Mouse (Mus musculus) liver, postnatal 0 days (tissue): Measurements from ENCODE around the gene Mpzl2. TPM values are rescaled to one million over a fixed set of nuclear protein-coding genes. Genes with fewer than 3 reads are reported as not detected.
"Not testable (repeated sequence)": the region's sequence is repeated elsewhere in the genome, so short reads cannot be mapped to it uniquely, and the experiment has no call there.

Source experiments
- ATAC-seq: fragments of 200-750 bp; cut with Nextera tagmentation; 2 replicates; pipeline ENCODE4 v1.8.0; 2017; ENCODE audit warnings: mild to moderate bottlenecking, moderate library complexity
- DNase-seq: peaks from one replicate; pipeline ENCODE4 v3.0.0-alpha.2; 2016
- H3K27ac ChIP-seq: fragments of 300-500 bp; sonication (generic); 2 replicates; pipeline ENCODE4 v1.5.1; 2014; ENCODE audit warnings: antibody characterized with exemption, moderate library complexity, mild to moderate bottlenecking, low read depth
- H3K27me3 ChIP-seq: fragments of 300-500 bp; sonication (generic); 2 replicates; pipeline ENCODE4 v1.6.1; 2014; ENCODE audit warnings: low read length, control low read depth, mixed read lengths; ENCODE audit not compliant: insufficient read depth
- H3K36me3 ChIP-seq: fragments of 300-500 bp; sonication (generic); replicated peaks from 2 replicates; pipeline ENCODE4 v1.6.1; 2014; ENCODE audit warnings: mild to moderate bottlenecking, control low read depth, low read length, moderate library complexity, mixed read lengths; ENCODE audit not compliant: insufficient read depth
- H3K4me1 ChIP-seq: fragments of 300-500 bp; sonication (generic); 2 replicates; pipeline ENCODE4 v1.6.1; 2014; ENCODE audit warnings: antibody characterized with exemption, mild to moderate bottlenecking, control low read depth; ENCODE audit not compliant: insufficient read depth
- H3K4me2 ChIP-seq: fragments of 300-500 bp; sonication (generic); 2 replicates; pipeline ENCODE4 v1.6.1; 2014; ENCODE audit warnings: low read depth, mild to moderate bottlenecking, low read length, moderate library complexity, mixed read lengths
- H3K4me3 ChIP-seq: fragments of 300-500 bp; sonication (generic); 2 replicates; pipeline ENCODE4 v1.5.1; 2014; ENCODE audit warnings: low read depth, low read length
- H3K9ac ChIP-seq: fragments of 300-500 bp; sonication (generic); replicated peaks from 2 replicates; pipeline ENCODE4 v1.6.1; 2014; ENCODE audit warnings: mild to moderate bottlenecking, moderate library complexity
- H3K9me3 ChIP-seq: fragments of 300-500 bp; sonication (generic); 2 replicates; pipeline ENCODE4 v1.6.1; 2016; ENCODE audit warnings: mild to moderate bottlenecking, control low read depth, low read length, mixed read lengths
- CTCF ChIP-seq: sonication (generic); IDR thresholded peaks from 2 replicates; pipeline ENCODE4 v1.5.1; 2016; ENCODE audit warnings: antibody characterized with exemption, low read depth
- EP300 ChIP-seq: IDR thresholded peaks from 2 replicates; pipeline ENCODE4 v1.6.1; 2016; ENCODE audit warnings: antibody characterized with exemption, low read depth, mild to moderate bottlenecking
- WGBS: fragments of 180-500 bp; shearing (Covaris S2); extraction: QIAGEN DNeasy Blood & Tissue Kit; methylation state at CpG from one replicate; pipeline ENCODE4 v1.1.7; 2014; ENCODE audit not compliant: insufficient replicate concordance; 5-methylcytosine and 5-hydroxymethylcytosine counted together
- polyA plus RNA-seq: library from polyadenylated mRNA; unstranded; fragments of >200 nt; fragmentation: Nextera tagmentation; extraction: Ambion mirVana; gene quantifications from 2 replicates; pipeline ENCODE4 v1.2.1, GENCODE M21; 2015

Mpzl2 gene
- polyA plus RNA-seq, 1 experiment from 2014 or later: 15.7 TPM

DNA sequence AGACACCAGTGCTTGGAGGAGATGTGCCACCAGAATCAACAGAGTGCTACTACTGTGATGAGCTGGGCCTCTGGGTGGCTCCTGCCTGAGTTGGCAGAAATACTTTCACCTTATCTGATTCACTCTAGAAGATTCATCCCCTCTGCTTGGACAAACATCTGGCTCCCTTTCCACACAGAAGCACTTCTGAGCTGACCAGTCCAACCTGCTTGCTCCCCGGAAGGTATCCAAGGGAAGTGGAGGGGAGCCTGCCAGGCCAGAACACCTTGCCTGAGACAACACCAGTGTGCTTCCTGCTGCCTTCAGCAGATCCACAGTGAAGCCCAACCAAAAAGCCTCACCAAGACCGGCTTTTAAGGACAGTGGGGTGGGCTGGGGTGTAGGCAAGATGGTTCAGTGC lies 15.4 kb upstream of the Mpzl2 start:
- H3K4me3 ChIP-seq: no peak overlapping the region
- TF ChIP-seq CTCF (no peak), EP300 (no peak)
- 0 out of 2 replicates have a peak, but pooled peaks cover 4% of the 10 kb centered on the region for H3K27me3 ChIP-seq
- H3K27ac ChIP-seq: no peak overlapping the region
- no peak overlapping the region for H3K4me2 ChIP-seq
- H3K9ac ChIP-seq: no peak overlapping the region
- DNase-seq (no peak), ATAC-seq (no peak)
- H3K4me1 ChIP-seq: 0 out of 2 replicates have a peak, but pooled peaks cover 5% of the 10 kb centered on the region
- H3K9me3 ChIP-seq: no peaks in the 10 kb centered on the region
- no peaks in the 10 kb centered on the region for H3K36me3 ChIP-seq
- 72% methylated on average over 2 of the region's 2 CpGs for WGBS

DNA sequence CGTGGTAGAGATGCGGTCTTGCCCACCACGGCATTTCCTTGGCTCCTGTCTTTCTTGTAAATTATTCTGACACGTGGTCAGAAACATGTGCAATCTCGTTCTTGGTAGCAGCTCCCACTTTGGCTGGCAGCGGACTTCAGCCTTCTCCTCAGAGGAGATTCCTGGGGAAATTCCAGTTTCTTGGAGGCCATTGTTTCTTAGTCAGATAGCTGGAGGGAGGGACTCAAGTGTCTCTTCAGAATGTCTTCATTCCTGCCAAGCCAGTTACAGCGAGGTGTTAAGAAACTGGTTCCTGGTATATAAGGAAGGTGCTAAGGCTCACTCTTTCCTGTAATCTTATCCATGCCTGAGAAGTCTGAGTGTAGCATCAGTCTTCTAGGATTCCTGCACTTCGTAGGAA lies 12.2 kb upstream of the Mpzl2 start:
- Histone ChIP-seq H3K9ac (no peak overlapping the region), H3K36me3 (no peaks in the 10 kb centered on the region), H3K27me3 (0 out of 2 replicates have a peak, but pooled peaks cover 4% of the 10 kb centered on the region), H3K4me3 (no peak overlapping the region), H3K9me3 (no peaks in the 10 kb centered on the region), H3K4me1 (0 out of 2 replicates have a peak, but pooled peaks cover 5% of the 10 kb centered on the region), H3K27ac (no peak overlapping the region), H3K4me2 (no peak overlapping the region)
- DNase-seq: no peak
- no peak for TF ChIP-seq EP300
- no peak for TF ChIP-seq CTCF
- WGBS: 46% methylated on average over 8 of the region's 8 CpGs
- ATAC-seq: no peak

DNA sequence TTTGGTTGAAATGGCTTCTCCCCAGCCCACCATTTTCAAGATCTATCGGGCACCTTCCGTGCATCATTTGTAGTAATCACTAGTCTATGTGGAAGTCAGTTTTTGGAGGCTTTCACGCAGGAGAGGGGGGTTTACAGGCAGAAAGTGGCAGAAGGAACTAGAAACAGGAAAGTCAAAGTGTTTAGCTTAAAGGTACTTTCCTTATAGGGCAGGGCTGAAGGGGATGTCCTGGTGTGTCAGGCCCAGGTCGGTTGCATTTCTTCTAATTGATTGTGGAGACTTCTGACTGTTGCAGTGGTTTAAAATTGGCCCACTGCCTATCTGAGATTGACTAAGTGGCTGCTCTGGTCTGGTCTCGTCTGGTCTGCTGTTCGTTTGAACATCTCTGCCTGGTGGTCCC lies 9.3 kb upstream of the Mpzl2 start:
- no peak for ATAC-seq
- no peak for TF ChIP-seq CTCF
- TF ChIP-seq EP300: no peak
- no peak overlapping the region for H3K4me3 ChIP-seq
- no peaks in the 10 kb centered on the region for H3K9me3 ChIP-seq
- no peak for DNase-seq
- no peaks in the 10 kb centered on the region for H3K36me3 ChIP-seq
- no peak overlapping the region for H3K9ac ChIP-seq
- no peak overlapping the region for H3K4me2 ChIP-seq
- 0 out of 2 replicates have a peak, but pooled peaks cover 5% of the 10 kb centered on the region for H3K4me1 ChIP-seq
- H3K27me3 ChIP-seq: 0 out of 2 replicates have a peak, but pooled peaks cover 4% of the 10 kb centered on the region
- no peak overlapping the region for H3K27ac ChIP-seq
- 43% methylated on average over 6 of the region's 6 CpGs for WGBS

DNA sequence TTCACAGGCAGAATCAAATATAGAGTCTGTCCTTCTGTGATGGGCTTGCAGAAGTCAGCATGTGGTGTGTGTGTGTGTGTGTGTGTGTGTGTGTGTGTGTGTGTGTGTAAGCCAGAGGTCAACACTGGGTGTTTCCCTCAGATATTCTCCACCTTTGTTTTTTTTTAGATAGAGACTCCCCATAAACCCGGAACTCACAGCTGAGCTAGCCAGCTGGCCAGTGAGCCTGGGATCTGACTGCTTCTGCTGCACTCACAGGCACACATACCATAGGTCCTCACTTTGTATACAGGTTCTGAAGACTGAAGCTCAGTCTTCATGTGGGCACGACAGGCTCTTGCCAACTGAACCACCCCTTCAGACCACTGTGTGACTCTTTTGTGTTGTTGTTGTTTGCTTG lies 7.3 kb upstream of the Mpzl2 start:
- WGBS: 52% methylated on average over 2 of the region's 2 CpGs
- Histone ChIP-seq H3K9me3 (no peaks in the 10 kb centered on the region), H3K27ac (no peak overlapping the region), H3K9ac (no peak overlapping the region), H3K27me3 (0 out of 2 replicates have a peak, but pooled peaks cover 4% of the 10 kb centered on the region), H3K4me2 (no peak overlapping the region), H3K4me1 (0 out of 2 replicates have a peak, but pooled peaks cover 5% of the 10 kb centered on the region), H3K4me3 (no peak overlapping the region), H3K36me3 (no peaks in the 10 kb centered on the region)
- TF ChIP-seq CTCF: no peak
- no peak for TF ChIP-seq EP300
- ATAC-seq (no peak), DNase-seq (no peak)

DNA sequence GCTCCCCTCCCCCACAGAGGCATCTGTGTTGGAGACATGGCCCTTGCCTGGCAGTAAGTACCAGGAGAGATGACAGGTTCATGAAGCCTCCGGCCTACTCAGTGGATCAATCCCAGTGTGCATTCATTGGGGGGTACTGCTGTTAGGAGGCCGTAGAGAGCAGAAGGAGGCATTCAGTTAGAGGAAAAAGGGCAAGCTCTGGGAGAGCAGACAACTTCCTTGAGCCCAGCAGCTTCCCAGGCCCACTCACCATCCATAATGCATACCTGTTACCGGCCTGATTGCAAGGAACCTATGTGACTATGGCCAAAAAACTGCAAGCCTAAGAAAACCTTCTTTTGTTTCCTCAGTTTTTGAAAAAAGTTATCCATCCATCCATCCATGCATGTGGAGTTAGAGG lies 5.1 kb upstream of the Mpzl2 start:
- 71% methylated on average over 3 of the region's 3 CpGs for WGBS
- Histone ChIP-seq H3K27me3 (no peaks in the 10 kb centered on the region), H3K27ac (no peak overlapping the region), H3K9me3 (no peaks in the 10 kb centered on the region), H3K4me3 (no peak overlapping the region), H3K9ac (no peak overlapping the region), H3K4me2 (no peak overlapping the region), H3K4me1 (no peaks in the 10 kb centered on the region; the same call in 1 of the 2 replicates), H3K36me3 (no peaks in the 10 kb centered on the region)
- ATAC-seq (no peak), DNase-seq (no peak)
- no peak for TF ChIP-seq CTCF
- TF ChIP-seq EP300: no peak

DNA sequence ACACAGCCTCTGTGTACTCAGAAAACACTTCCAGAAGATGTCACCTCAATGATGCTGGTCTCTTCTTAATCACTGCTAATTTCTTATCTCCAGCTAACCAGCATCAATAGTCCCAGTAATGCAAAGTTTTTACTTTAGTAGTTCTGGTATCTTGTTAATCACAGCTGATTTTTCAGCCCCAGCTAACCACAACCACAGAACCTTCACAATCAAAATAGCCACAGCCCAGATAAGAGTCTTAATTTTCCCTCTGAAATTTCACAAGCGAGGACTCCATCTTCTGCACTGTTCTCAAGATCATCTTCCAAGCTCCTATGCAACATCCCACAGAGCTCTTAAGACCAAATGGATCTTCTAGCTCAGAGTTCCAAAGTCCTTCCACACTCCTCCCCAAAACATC lies 1.8 kb upstream of the Mpzl2 start:
- not testable (repeated sequence) for H3K36me3 ChIP-seq, H3K27ac ChIP-seq, ATAC-seq, H3K4me3 ChIP-seq, H3K4me1 ChIP-seq, H3K9me3 ChIP-seq, H3K9ac ChIP-seq, H3K4me2 ChIP-seq, DNase-seq
- 54% methylated on average over 1 of the region's 1 CpGs for WGBS
- peaks cover 14% of the 10 kb centered on the region for H3K27me3 ChIP-seq
